Mouse (Mus musculus): ENCODE measurements around the gene Spata18. TPM values are rescaled to one million over a fixed set of nuclear protein-coding genes. Genes with fewer than 3 reads are reported as not detected.

Spata18 gene
- polyA plus RNA-seq, 1 experiment from 2014 or later = 0.16 TPM

DNA sequence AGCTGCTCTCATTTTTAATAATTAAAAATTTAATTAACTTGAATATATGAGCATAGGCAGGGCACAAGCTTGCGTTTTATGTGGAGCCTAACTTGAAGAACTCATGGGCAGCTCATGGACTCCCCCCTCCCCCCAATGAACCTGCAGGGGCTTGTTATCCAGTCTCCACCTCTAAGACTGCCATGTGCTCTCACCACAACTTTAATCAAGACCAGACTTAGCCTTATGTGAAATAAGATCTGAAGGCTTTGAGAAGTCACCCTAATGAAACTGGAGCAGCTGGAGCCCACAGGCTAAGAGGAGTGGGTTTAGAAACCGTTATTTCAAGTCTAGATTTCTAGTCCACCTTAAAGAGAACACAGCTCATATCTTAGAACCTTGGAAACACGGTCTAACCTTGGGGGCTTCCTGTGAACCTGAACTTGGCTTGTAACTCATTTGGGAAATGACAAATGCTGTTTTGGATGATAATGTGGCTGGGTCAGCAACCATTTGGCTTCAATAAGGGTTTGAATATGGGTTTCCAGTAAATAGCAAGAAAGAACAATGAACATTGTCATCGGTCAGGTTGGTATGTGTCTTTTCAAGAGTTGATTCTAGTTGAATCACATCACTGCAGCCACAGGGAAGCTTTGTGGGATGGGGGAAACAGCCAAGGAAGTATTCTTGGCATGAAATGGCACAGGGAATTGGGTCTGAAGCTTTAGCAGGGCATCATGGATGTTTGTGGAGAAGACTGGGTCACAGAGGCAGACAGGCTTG, 43.3 kb downstream of the Spata18 start:
- Histone ChIP-seq H3K27ac (replicated peaks) (no peak overlapping the region), H3K4me2 (no peak overlapping the region)
- no peak for ATAC-seq (ENCODE audit: extremely low read depth, insufficient number of reproducible peaks, low FRiP score, low TSS enrichment)

DNA sequence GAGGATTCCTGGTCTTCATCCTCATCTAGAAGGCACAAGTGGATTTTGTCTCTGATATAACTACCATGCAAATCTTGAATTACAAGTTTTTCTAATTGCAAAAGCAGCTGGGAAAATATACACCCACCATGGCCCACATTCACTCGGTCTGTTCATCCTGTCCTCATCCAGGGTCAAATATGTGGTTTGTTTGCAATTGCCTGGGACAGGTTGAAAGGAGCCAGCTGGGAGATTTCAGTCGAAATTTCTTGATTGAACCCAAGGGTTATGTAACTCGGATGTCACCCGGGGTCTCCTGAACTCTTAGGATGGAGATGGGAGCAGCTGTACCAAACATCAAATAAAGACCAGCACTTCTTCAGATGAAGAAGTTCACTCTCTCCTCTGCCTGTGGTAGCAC, 46.5 kb downstream of the Spata18 start:
- peaks cover 16% of the 10 kb centered on the region for H3K4me1 ChIP-seq
- H3K9ac ChIP-seq = no peak overlapping the region
- H3K27me3 ChIP-seq (replicated peaks) = no peaks in the 10 kb centered on the region
- no peak overlapping the region for H3K4me2 ChIP-seq
- H3K4me3 ChIP-seq = no peak overlapping the region
- no peak overlapping the region for H3K27ac ChIP-seq (replicated peaks)
- ATAC-seq (ENCODE audit: extremely low read depth, insufficient number of reproducible peaks, low FRiP score, low TSS enrichment) = no peak
- no peaks in the 10 kb centered on the region for H3K9me3 ChIP-seq
- 63% methylated on average over 4 of the region's 4 CpGs for WGBS
- H3K36me3 ChIP-seq = no peaks in the 10 kb centered on the region

More for the DNA sequence above, 43.3 kb downstream of the Spata18 start:
- no peak overlapping the region for H3K9ac ChIP-seq
- 70% methylated on average over 4 of the region's 4 CpGs for WGBS
- no peaks in the 10 kb centered on the region for H3K36me3 ChIP-seq
- no peaks in the 10 kb centered on the region for H3K9me3 ChIP-seq
- peaks cover 30% of the 10 kb centered on the region for H3K4me1 ChIP-seq
- H3K4me3 ChIP-seq = no peak overlapping the region
- no peaks in the 10 kb centered on the region for H3K27me3 ChIP-seq (replicated peaks)

DNA sequence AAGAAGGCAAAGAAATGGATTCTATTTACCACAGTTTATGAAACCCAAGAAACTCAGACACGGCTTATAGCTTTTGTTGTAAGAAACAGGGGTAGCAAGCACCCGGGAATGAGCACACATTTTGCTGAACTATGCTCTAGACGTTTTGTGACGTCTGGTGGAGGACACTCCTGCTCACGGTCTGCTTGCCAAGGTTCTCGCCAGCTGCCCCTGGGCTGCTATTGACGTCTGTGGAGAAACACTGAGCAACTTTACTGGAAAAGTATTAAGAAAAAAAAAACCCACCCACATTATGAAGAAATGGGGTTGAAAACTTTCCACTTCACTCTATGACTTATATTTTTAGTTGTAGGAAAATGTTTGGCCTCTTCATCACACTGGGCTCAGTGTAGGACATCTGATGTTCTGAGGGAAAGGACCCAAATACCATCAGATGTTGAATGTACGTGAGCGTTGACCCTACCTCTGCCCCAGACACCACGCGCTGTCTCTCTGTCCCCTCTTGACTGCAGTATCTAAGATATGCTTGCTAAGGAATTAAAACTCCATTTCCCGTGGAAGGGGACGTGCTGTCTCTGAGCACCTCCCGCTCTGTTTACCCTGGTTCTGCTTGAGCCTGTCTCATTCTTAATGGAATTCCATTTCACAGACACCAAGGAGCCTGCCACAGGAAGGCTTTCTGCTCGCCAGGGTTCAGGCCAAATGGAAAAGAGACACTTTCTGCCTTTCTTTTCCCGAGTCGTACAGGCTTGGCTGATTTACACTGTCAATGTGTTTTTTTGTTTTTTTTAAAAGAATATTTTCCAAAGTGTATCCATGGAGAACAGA, 50.1 kb downstream of the Spata18 start:
- no peak overlapping the region for H3K4me2 ChIP-seq
- H3K27ac ChIP-seq (replicated peaks) = peak overlapping the region; percentile 59

DNA sequence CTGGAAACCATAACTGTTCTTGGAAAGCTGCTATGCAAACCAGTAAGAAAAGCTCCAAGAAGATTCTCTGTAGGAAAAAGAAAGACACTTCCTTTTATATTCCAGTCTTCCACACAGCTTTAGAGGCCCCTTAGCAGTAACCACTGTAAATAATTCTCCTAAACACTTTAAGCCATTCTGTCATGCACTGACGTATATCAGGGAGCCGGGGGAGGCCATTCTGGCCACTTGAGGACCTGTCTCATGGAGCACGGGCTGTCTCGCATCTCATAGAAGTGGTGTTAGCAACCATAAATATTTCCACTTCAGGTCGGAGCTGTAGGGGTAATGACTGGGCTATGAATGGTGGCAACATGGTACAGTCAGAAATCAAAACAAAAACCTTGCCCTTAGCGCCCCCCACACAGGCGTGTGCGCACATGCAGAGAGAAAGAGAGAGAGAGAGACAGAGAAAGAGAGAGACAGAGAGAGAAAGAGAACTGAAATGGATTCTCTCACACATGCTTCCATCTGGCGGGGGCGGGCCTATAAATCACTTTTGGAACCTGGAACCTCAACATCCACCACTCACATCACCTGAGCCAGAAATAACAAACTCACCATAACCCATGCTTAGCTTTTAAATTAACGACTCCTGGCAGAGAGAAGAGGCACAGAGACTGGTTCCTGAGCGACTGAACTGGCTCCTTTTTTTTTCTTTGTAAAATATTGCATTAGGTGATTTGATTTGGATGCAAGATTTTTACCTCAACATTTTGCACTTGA, 50.9 kb downstream of the Spata18 start:
- H3K27ac ChIP-seq (replicated peaks) = peak overlapping the region; percentile 59
- peaks cover 16% of the 10 kb centered on the region; the same call in 1 of the 2 replicates for H3K27me3 ChIP-seq (replicated peaks)
- 64% methylated on average over 12 of the region's 12 CpGs for WGBS
- no peak overlapping the region for H3K9ac ChIP-seq
- H3K4me2 ChIP-seq = no peak overlapping the region
- H3K36me3 ChIP-seq = no peaks in the 10 kb centered on the region
- peaks cover 16% of the 10 kb centered on the region for H3K4me1 ChIP-seq
- no peak for ATAC-seq (ENCODE audit: extremely low read depth, insufficient number of reproducible peaks, low FRiP score, low TSS enrichment)
- no peak overlapping the region for H3K4me3 ChIP-seq
- no peaks in the 10 kb centered on the region for H3K9me3 ChIP-seq

More for the DNA sequence above, 50.1 kb downstream of the Spata18 start:
- H3K9ac ChIP-seq = no peak overlapping the region
- H3K36me3 ChIP-seq = no peaks in the 10 kb centered on the region
- no peak for ATAC-seq (ENCODE audit: extremely low read depth, insufficient number of reproducible peaks, low FRiP score, low TSS enrichment)
- no peaks in the 10 kb centered on the region for H3K9me3 ChIP-seq
- no peak overlapping the region for H3K4me3 ChIP-seq
- peaks cover 16% of the 10 kb centered on the region; the same call in 1 of the 2 replicates for H3K27me3 ChIP-seq (replicated peaks)
- WGBS = 48% methylated on average over 17 of the region's 17 CpGs
- H3K4me1 ChIP-seq = peaks cover 16% of the 10 kb centered on the region

DNA sequence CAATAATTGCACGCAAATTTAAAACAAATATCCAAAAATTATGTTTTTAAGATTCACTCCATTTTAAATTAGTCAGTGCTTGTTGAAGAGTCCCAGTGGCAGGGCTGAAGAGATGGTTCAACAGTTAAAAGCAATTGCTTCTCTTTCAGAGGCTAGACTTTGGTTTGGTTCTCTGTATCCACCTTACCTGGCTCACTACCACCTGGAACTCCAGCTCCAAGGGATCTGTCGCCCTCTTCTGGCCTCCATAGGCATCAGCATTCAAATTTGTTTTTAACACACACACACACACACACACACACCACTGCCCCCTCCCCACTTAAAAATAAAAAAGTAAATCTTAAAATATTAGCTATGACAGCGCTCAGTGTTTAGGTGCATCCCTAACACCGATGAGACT, 51.9 kb downstream of the Spata18 start:
- Histone ChIP-seq H3K9me3 (no peaks in the 10 kb centered on the region), H3K27me3 (replicated peaks) (peaks cover 16% of the 10 kb centered on the region; the same call in 1 of the 2 replicates), H3K4me1 (peaks cover 16% of the 10 kb centered on the region), H3K4me3 (no peak overlapping the region), H3K36me3 (no peaks in the 10 kb centered on the region), H3K27ac (replicated peaks) (no peak overlapping the region), H3K4me2 (no peak overlapping the region), H3K9ac (no peak overlapping the region)
- 90% methylated on average over 4 of the region's 4 CpGs for WGBS
- no peak for ATAC-seq (ENCODE audit: extremely low read depth, insufficient number of reproducible peaks, low FRiP score, low TSS enrichment)

DNA sequence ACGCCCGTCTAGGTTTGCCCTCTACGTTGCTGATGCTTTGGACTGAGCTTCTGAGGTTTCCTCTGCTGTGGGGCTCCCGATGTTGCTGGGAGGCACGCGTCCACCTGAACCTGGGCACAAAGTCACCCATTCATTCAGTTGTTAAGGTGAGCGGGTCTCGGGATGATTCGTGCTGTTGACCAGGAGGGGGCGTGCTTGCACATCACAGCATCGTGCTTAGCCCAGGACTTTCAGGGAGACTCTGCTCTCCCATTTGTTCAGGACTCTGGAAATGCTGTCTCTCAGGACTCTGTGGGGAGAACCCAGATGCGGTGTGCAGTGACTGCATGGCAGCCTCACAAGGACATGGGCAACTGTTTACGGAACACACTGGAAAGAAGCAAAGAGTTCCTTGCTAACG, 53.1 kb downstream of the Spata18 start:
- Histone ChIP-seq H3K4me3 (no peak overlapping the region), H3K9me3 (no peaks in the 10 kb centered on the region), H3K4me1 (peaks cover 16% of the 10 kb centered on the region), H3K9ac (no peak overlapping the region), H3K27ac (replicated peaks) (no peak overlapping the region), H3K36me3 (no peaks in the 10 kb centered on the region), H3K4me2 (0 out of 2 replicates have a peak overlapping the region, but pooled peaks have one; percentile 9), H3K27me3 (replicated peaks) (peaks cover 16% of the 10 kb centered on the region; the same call in 1 of the 2 replicates)
- ATAC-seq (ENCODE audit: extremely low read depth, insufficient number of reproducible peaks, low FRiP score, low TSS enrichment) = no peak
- WGBS = 30% methylated on average over 14 of the region's 14 CpGs

DNA sequence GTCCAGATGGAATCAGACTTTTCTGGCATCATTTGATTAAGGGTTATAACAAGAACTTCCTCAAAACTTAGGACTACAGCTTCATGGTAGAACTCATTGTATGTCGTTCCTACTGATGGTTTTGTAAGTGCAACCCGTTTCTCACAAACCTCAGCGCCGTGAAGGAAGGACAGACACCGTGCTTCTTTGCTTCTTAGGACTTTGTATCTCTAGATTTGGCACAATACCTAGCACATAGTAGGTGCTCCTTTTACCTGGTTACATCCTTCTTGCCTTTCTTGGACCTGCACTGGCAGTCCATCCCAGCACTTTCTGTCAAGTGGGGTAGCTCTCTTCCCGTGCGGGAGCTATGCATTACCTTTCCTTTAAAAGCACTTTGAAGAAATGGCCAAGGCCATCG, 53.6 kb downstream of the Spata18 start:
- Histone ChIP-seq H3K36me3 (no peaks in the 10 kb centered on the region), H3K4me3 (no peak overlapping the region), H3K4me1 (peaks cover 16% of the 10 kb centered on the region), H3K27ac (replicated peaks) (no peak overlapping the region), H3K9ac (no peak overlapping the region), H3K27me3 (replicated peaks) (peaks cover 16% of the 10 kb centered on the region; the same call in 1 of the 2 replicates), H3K9me3 (no peaks in the 10 kb centered on the region), H3K4me2 (no peak overlapping the region)
- WGBS = 85% methylated on average over 8 of the region's 8 CpGs
- no peak for ATAC-seq (ENCODE audit: extremely low read depth, insufficient number of reproducible peaks, low FRiP score, low TSS enrichment)

DNA sequence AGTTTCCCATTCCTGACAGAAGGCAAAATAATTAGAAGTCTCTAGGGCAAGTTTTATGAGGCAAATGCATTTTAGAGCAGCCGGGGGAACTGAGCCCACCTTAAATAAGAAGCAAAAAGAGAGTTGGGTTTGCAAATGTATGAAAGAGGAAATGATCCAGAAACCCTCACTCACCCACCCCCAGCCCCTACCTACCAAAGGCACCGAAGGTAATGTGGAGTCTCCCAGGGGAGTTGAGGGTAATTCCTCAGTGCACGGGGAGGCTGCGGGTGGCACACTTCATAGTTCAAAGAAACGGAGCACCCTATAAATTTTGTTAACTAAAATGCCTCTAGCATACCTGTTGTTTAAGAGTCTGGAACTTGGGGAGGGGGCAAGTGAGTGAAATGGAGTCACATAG, 54.1 kb downstream of the Spata18 start:
- 90% methylated on average over 5 of the region's 5 CpGs for WGBS
- ATAC-seq (ENCODE audit: extremely low read depth, insufficient number of reproducible peaks, low FRiP score, low TSS enrichment) = no peak
- Histone ChIP-seq H3K27me3 (replicated peaks) (peaks cover 16% of the 10 kb centered on the region; the same call in 1 of the 2 replicates), H3K36me3 (no peaks in the 10 kb centered on the region), H3K27ac (replicated peaks) (no peak overlapping the region), H3K4me3 (no peak overlapping the region), H3K4me1 (peaks cover 16% of the 10 kb centered on the region), H3K4me2 (no peak overlapping the region), H3K9ac (no peak overlapping the region), H3K9me3 (no peaks in the 10 kb centered on the region)

DNA sequence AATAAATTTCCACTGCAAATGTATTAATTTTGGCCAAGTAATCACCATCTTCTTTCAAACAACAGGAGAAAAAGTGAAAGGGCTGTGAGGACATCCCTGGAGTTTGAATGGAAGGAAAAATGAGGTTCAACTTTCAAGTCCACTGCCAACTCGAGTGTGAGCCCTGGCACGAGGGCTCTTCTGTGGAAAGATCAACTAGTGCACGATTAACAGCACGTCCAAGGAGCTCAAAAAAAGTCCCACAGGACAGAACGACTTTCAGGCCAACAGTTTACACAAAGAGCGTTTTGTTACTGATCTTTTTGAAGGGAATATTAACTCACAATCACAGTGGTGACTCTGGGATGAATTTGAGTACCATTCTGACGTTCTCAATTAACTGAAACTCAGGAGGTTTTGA, 61.7 kb downstream of the Spata18 start:
- H3K36me3 ChIP-seq = no peaks in the 10 kb centered on the region
- no peak overlapping the region for H3K4me3 ChIP-seq
- H3K4me1 ChIP-seq = no peaks in the 10 kb centered on the region
- no peak overlapping the region for H3K9ac ChIP-seq
- 56% methylated on average over 7 of the region's 7 CpGs for WGBS
- no peak for ATAC-seq (ENCODE audit: extremely low read depth, insufficient number of reproducible peaks, low FRiP score, low TSS enrichment)
- no peak overlapping the region for H3K27ac ChIP-seq (replicated peaks)
- no peak overlapping the region for H3K4me2 ChIP-seq
- H3K9me3 ChIP-seq = no peaks in the 10 kb centered on the region
- H3K27me3 ChIP-seq (replicated peaks) = no peaks in the 10 kb centered on the region; the same call in 1 of the 2 replicates

DNA sequence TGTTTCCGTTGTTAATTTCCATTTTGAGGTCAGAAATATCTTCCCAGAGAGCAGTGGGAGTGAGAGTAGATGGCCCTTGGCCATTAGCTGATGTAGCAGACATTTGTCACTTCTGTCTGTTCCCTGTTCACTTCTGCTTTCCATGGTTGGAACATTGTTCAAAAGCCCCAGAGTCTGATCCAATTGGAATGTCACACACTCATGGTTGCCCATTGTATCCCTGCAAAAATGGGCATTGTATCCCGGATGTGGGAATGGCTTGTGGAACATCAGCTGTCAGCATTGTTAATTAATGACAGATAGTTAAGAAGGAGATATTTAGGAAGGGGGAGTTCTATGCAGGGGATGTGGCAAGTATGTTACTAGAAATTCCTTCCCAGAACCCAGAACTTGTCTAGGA, 65.8 kb downstream of the Spata18 start:
- H3K9me3 ChIP-seq = no peaks in the 10 kb centered on the region
- no peak for ATAC-seq (ENCODE audit: extremely low read depth, insufficient number of reproducible peaks, low FRiP score, low TSS enrichment)
- H3K27ac ChIP-seq (replicated peaks) = no peak overlapping the region
- H3K36me3 ChIP-seq = no peaks in the 10 kb centered on the region
- 63% methylated on average over 2 of the region's 2 CpGs for WGBS
- H3K4me2 ChIP-seq = no peak overlapping the region
- H3K27me3 ChIP-seq (replicated peaks) = no peaks in the 10 kb centered on the region; the same call in 1 of the 2 replicates
- no peak overlapping the region for H3K4me3 ChIP-seq
- no peak overlapping the region for H3K9ac ChIP-seq
- no peaks in the 10 kb centered on the region for H3K4me1 ChIP-seq

Measured in heart, embryonic 13.5 days (tissue).